ENCODE assay signal across 24 mouse cellular contexts in genomic region chr14:76287768-76288167, GRCm38 (mm10).
DNase-seq lines count a peak whose midpoint lies in the region; TF ChIP-seq lines count a peak whose summit lies in the region.
"Had no signal": no experiment of that assay in that cellular context is flagged by ENCODE, and none has a peak within 500 bp of the region (broad histone marks: within the 10 kb centered on the region; RNA-seq: fewer than 3 reads in every experiment).

No protein-coding gene starts in this region.

- no peak overlapping the region for H3K9ac ChIP-seq in liver, adult 2 months (ENCODE audit: low read depth, low read length)
- H3K9ac ChIP-seq: forebrain, embryonic 13.5 days; heart, embryonic 13.5 days; hindbrain, embryonic 14.5 days had no signal

- no peaks in the 10 kb centered on the region for H3K4me1 ChIP-seq in liver, adult 2 months (ENCODE audit: control insufficient read depth, insufficient read depth, low read length)
- no peaks in the 10 kb centered on the region for H3K4me1 ChIP-seq in brown adipose tissue, adult 24 weeks (ENCODE audit: control insufficient read depth, insufficient read depth, insufficient read length, low read length)
- H3K4me1 ChIP-seq in kidney, adult 2 months (ENCODE audit: control insufficient read depth, insufficient read depth, low read length), result no peaks in the 10 kb centered on the region
- H3K4me1 ChIP-seq: forebrain, embryonic 13.5 days; heart, embryonic 13.5 days had no signal

- no peaks in the 10 kb centered on the region for H3K27me3 ChIP-seq in liver, adult 2 months (ENCODE audit: control insufficient read depth, insufficient read depth, low read length)
- H3K27me3 ChIP-seq in kidney, adult 2 months (replicated peaks; ENCODE audit: control insufficient read depth, insufficient read depth, low read length), result no peaks in the 10 kb centered on the region
- H3K27me3 ChIP-seq: forebrain, embryonic 13.5 days; heart, embryonic 13.5 days; Patski had no signal

- WGBS in liver, adult 2 months, result 83% methylated on average over 8 of the region's 8 CpGs
- WGBS in kidney, adult 2 months, result 90% methylated on average over 8 of the region's 8 CpGs

- no peak for TF ChIP-seq POLR2A in liver, adult 2 months (IDR thresholded peaks at IDR 0.05; ENCODE audit: extremely low read depth, insufficient read depth, low read length)
- no peak for TF ChIP-seq POLR2A in kidney, adult 2 months (IDR thresholded peaks at IDR 0.05; ENCODE audit: low read depth, low read length)

- no peak overlapping the region for H3K27ac ChIP-seq in liver, adult 2 months (replicated peaks; ENCODE audit: insufficient read depth, low read depth, low read length)
- H3K27ac ChIP-seq in brown adipose tissue, adult 24 weeks (replicated peaks; ENCODE audit: low read depth, low read length), result peak overlapping the region; percentile 74
- H3K27ac ChIP-seq in kidney, adult 2 months (ENCODE audit: insufficient read depth, low read depth, low read length), result no peak overlapping the region
- H3K27ac ChIP-seq: forebrain, embryonic 10.5 days; forebrain, embryonic 13.5 days; gastrocnemius, adult 2 months; heart, embryonic 13.5 days; hindbrain, embryonic 14.5 days; hindbrain, postnatal 0 days had no signal

- no peak overlapping the region for H3K4me3 ChIP-seq in liver, adult 2 months (ENCODE audit: insufficient read depth, low read depth, low read length)
- H3K4me3 ChIP-seq in brown adipose tissue, adult 24 weeks (ENCODE audit: insufficient read depth, low read depth, low read length), result no peak overlapping the region
- H3K4me3 ChIP-seq in kidney, adult 2 months (ENCODE audit: insufficient read depth, low read depth, low read length), result no peak overlapping the region
- H3K4me3 ChIP-seq: forebrain, embryonic 10.5 days; forebrain, embryonic 13.5 days; gastrocnemius, adult 2 months; heart, embryonic 13.5 days had no signal

- no peak for TF ChIP-seq CTCF in liver, adult 2 months (IDR thresholded peaks at IDR 0.05; ENCODE audit: low read depth, low read length)
- TF ChIP-seq CTCF in kidney, adult 2 months (conservative IDR thresholded peaks at IDR 0.05; ENCODE audit: insufficient read depth, insufficient read length, low read depth, low read length), result no peak

- H3K79me2 ChIP-seq in liver, adult 2 months (ENCODE audit: control insufficient read depth, insufficient read depth, low read length), result no peaks in the 10 kb centered on the region

- DNase-seq in liver, adult 2 months (ENCODE audit: extremely low read depth, low read depth, low spot score), result peak; percentile 24
- DNase-seq in liver (no peak), A20 (ENCODE audit: low read depth, low spot score) (peak; percentile 34)
- no peak for DNase-seq in kidney, adult 2 months
- DNase-seq in cerebellum, adult 9-11 months, result no peak
- DNase-seq in frontal cortex, postnatal 36 days (ENCODE audit: low spot score in 2 of 2), result no peak
- DNase-seq: adrenal gland, postnatal 10 days; adrenal gland, postnatal 36 days; cerebellum, adult 11-12 months; cerebellum, adult 8-10 months; cerebellum, postnatal 14 days; gastrocnemius, adult 2 months; gastrocnemius, postnatal 14 days; heart, adult 11 months; heart, postnatal 14 days; heart, postnatal 4 days had no signal

- no peaks in the 10 kb centered on the region for H3K36me3 ChIP-seq in liver, adult 2 months (ENCODE audit: control insufficient read depth, insufficient read depth, low read length)
- no peaks in the 10 kb centered on the region for H3K36me3 ChIP-seq in kidney, adult 2 months (ENCODE audit: control insufficient read depth, insufficient read depth, low read length)
- H3K36me3 ChIP-seq: forebrain, embryonic 10.5 days; G1E; heart, embryonic 13.5 days had no signal

Comparison
In these comparisons a context has a peak if more than half of its experiments do, and no peak if none do; other contexts are left out.
1. DNase-seq: peak in liver, adult 2 months (single experiment) and A20 (single experiment); none in liver (single experiment), kidney, adult 2 months (single experiment), cerebellum, adult 9-11 months (single experiment) and frontal cortex, postnatal 36 days (0 of 2).